Mouse (Mus musculus) mouse trophoblast stem cell (cell line): ENCODE measurements around the gene Uvssa.

Experiments used
- in situ Hi-C, 2 experiments: fragments of 300-500 bp; cut with MseI, MboI; formaldehyde crosslinking; loops; 2 replicates in 1 of 2; 3 replicates in 1 of 2; pipeline ENCODE4 v1.15.1; 2025

Gene Uvssa

GRCm38 (mm10) chr5:33442927-33443710 is 64.8 kb downstream of the Uvssa start:
- in situ Hi-C loops: loop anchor here (5.0 to 10.0 kb wide), 2 partner anchors 46 to 48 kb away; no protein-coding TSS in a partner anchor

DNA sequence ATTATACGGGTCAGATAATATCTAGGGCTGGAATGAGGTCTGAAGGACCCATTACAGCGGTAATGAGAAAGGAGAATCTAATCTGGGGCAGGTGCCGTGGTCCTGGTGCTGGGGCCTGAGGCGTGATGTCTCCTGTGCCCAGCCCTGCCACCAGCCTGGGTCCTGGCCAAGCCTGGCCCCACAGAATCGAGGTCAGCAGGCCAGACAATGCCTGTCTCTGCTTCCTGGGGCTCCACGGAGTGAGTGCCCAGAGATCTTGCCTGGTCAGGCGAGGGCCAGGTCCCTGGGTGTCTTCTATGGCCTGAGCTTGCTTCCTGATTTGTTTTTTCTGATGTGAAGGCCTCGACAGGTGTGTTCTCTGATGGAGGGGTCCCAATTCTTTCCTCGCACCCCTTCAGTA is 65.4 kb downstream of the Uvssa start:
- in situ Hi-C loops: loop anchor here (5.0 to 10.0 kb wide), 2 partner anchors 46 to 49 kb away; no protein-coding TSS in a partner anchor

GRCm38 (mm10) chr5:33455737-33456136 is 77.4 kb downstream of the Uvssa start:
- in situ Hi-C loops: no loop called here

DNA sequence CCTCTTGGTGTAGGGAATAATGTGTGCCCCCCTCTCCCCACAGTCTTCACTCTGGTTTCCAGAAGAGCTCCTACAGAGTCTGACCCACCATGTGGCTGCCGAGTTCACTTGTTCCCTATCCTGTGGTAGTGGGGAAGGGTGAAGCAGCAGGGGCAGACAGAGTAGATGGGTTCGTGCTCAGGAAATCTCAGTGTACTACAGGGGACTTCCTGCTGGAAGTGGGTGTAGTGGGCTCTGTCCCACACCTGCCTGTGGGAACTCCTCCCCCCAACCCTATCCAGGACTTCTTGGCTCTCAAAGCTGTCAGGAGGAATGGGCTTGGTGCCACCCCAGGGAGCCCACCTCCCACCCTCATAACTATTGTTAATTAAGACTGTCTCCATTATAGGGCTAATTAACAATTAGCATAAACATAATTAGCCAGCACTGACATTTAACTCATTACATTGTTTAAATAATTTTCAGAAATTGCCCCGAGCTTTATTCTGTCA is 79.8 kb downstream of the Uvssa start:
- in situ Hi-C loops: no loop called here

GRCm38 (mm10) chr5:33459111-33459510 is 80.8 kb downstream of the Uvssa start:
- in situ Hi-C loops: no loop called here

GRCm38 (mm10) chr5:33464390-33464789 is 86.0 kb downstream of the Uvssa start:
- in situ Hi-C loops: no loop called here

GRCm38 (mm10) chr5:33465464-33465863 is 87.1 kb downstream of the Uvssa start:
- in situ Hi-C loops: no loop called here
